Mouse (Mus musculus) forebrain, embryonic 12.5 days (tissue): ENCODE measurements around the gene Fscn3. TPM values are rescaled to one million over a fixed set of nuclear protein-coding genes. Genes with fewer than 3 reads are reported as not detected.

Experiments used
- ATAC-seq: fragments of 200-750 bp; cut with Nextera tagmentation; 2 replicates; pipeline ENCODE4 v1.8.0; 2017; ENCODE audit warnings: moderate TSS enrichment; ENCODE audit not compliant: low FRiP score
- H3K27ac ChIP-seq: fragments of 300-500 bp; sonication (generic); 2 replicates; pipeline ENCODE4 v1.5.1; 2016; ENCODE audit warnings: mild to moderate bottlenecking
- H3K27me3 ChIP-seq: fragments of 300-500 bp; sonication (generic); 2 replicates; pipeline ENCODE4 v1.6.1; 2016; ENCODE audit warnings: mild to moderate bottlenecking
- H3K36me3 ChIP-seq: fragments of 300-500 bp; sonication (generic); replicated peaks from 2 replicates; pipeline ENCODE4 v1.6.1; 2016; ENCODE audit warnings: mild to moderate bottlenecking
- H3K4me1 ChIP-seq: fragments of 300-500 bp; sonication (generic); 2 replicates; pipeline ENCODE4 v1.6.1; 2016
- H3K4me2 ChIP-seq: fragments of 300-500 bp; sonication (generic); 2 replicates; pipeline ENCODE4 v1.6.1; 2016; ENCODE audit warnings: mild to moderate bottlenecking, moderate library complexity
- H3K4me3 ChIP-seq: fragments of 300-500 bp; sonication (generic); replicated peaks from 2 replicates; pipeline ENCODE4 v1.5.1; 2016; ENCODE audit warnings: mild to moderate bottlenecking
- H3K9ac ChIP-seq: fragments of 300-500 bp; sonication (generic); 2 replicates; pipeline ENCODE4 v1.6.1; 2016; ENCODE audit warnings: mild to moderate bottlenecking
- H3K9me3 ChIP-seq: fragments of 300-500 bp; sonication (generic); 2 replicates; pipeline ENCODE4 v1.6.1; 2016
- WGBS: fragments of 180-500 bp; shearing (Covaris S2); methylation state at CpG from one replicate; pipeline ENCODE4 v1.1.7; 2016; 5-methylcytosine and 5-hydroxymethylcytosine counted together
- polyA plus RNA-seq: library from polyadenylated mRNA; unstranded; fragments of >200 nt; fragmentation: Nextera tagmentation; extraction: Ambion mirVana; gene quantifications from 2 replicates; pipeline ENCODE4 v1.2.1, GENCODE M21; 2016

Fscn3 gene
- polyA plus RNA-seq, 1 experiment from 2014 or later: not detected

DNA sequence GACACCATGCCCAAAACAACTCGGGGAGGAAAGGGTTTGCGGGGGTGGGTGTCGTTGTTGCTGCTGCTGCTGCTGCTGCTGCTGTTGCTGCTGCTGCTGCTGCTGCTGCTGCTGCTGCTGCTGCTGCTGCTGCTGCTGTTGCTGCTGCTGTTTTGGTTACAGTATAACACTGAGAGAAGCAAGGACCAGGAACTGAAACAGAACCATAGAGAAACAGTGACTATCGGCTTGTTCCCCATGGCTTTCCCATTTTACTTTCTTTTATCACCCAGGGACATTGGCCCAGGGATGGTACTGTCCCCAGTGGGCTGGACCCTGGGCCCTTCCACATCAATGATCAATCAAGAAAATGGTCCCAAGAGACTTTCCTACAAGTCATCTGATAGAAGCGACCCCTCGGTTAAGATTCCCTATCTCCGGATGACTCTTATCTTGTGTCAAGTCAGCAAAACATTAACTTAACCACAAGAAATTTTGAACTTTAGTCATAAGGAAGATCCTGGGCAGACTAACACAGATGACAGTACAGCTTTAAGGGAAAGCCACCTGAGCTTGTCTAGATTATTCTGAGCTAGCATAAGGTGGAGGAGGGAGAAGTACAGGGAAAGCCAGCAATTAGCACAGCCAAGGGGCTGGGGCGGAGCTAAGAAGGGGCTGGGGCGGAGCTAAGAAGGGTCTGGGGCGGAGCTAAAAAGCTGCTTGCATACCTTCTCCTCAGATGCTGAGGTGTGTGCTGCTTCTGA lies 3.4 kb downstream of the Fscn3 start:
- 82% methylated on average over 10 of the region's 10 CpGs for WGBS
- H3K9me3 ChIP-seq: no peaks in the 10 kb centered on the region
- no peaks in the 10 kb centered on the region for H3K27me3 ChIP-seq
- H3K27ac ChIP-seq: no peak overlapping the region
- no peak overlapping the region for H3K4me3 ChIP-seq
- H3K4me2 ChIP-seq: no peak overlapping the region
- H3K36me3 ChIP-seq: peaks cover 3% of the 10 kb centered on the region
- H3K4me1 ChIP-seq: no peaks in the 10 kb centered on the region
- ATAC-seq: no peak
- H3K9ac ChIP-seq: no peak overlapping the region

DNA sequence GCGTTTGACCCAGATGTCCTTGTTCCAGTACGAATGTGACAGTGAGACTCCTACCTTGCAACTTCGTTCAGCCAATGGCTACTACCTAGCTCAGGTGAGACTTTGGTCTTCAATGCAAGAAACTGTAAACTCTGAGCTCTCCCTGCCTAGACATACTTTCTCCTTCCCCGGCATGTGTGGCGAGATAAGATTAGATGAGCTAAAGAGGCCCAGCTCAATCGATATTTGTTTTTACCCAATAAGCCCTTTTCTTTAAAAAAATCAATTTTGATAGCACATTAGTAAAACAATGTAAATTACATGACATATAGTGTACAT lies 3.9 kb downstream of the Fscn3 start:
- 80% methylated on average over 6 of the region's 6 CpGs for WGBS
- Histone ChIP-seq H3K4me2 (no peak overlapping the region), H3K27ac (no peak overlapping the region), H3K27me3 (no peaks in the 10 kb centered on the region), H3K4me1 (no peaks in the 10 kb centered on the region), H3K9me3 (no peaks in the 10 kb centered on the region), H3K4me3 (no peak overlapping the region), H3K36me3 (no peaks in the 10 kb centered on the region), H3K9ac (no peak overlapping the region)
- no peak for ATAC-seq

GRCm38 (mm10) chr6:28447937-28448336 lies 20.3 kb downstream of the Fscn3 start:
- H3K9ac ChIP-seq: no peak overlapping the region
- no peak overlapping the region for H3K27ac ChIP-seq
- no peak overlapping the region for H3K4me3 ChIP-seq
- no peaks in the 10 kb centered on the region for H3K9me3 ChIP-seq
- ATAC-seq: no peak
- H3K36me3 ChIP-seq: no peaks in the 10 kb centered on the region
- WGBS: 82% methylated on average over 7 of the region's 7 CpGs
- H3K27me3 ChIP-seq: peaks cover 35% of the 10 kb centered on the region
- no peak overlapping the region for H3K4me2 ChIP-seq
- H3K4me1 ChIP-seq: peaks cover 4% of the 10 kb centered on the region; the same call in 1 of the 2 replicates

DNA sequence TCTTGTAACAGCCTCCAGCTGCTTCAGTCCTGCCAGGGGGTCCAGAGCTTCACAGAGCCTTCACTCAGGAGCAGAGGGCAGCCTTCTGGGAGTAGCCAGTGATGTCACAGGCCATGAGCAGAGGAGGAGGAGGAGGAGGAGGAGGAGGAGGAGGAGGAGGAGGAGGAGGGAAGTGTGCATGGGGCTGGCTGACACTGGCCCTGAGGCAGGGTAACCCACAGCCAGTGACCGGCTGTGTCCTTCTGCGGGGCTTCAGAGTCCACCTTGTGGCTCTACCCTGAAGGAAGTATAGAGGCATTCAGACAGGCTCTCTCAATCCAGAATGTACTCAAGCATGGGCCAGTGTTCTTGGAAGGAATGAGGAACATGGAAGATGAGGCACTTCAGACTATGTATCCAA lies 21.7 kb downstream of the Fscn3 start, which contains the start of gene Pax4:
TSS of gene Pax4 (minus strand) at position 101 of the 400 bp plus-strand sequence.
- ATAC-seq: no peak
- Histone ChIP-seq H3K9ac (no peak within 1 kb of the TSS), H3K9me3 (no peaks in the 10 kb centered on the region), H3K4me1 (peaks cover 4% of the 10 kb centered on the region; the same call in 1 of the 2 replicates), H3K4me3 (no peak within 1 kb of the TSS), H3K27me3 (peaks cover 39% of the 10 kb centered on the region), H3K36me3 (no peaks in the 10 kb centered on the region), H3K4me2 (no peak within 1 kb of the TSS), H3K27ac (no peak within 1 kb of the TSS)
- 80% methylated on average over 2 of the region's 2 CpGs for WGBS

DNA sequence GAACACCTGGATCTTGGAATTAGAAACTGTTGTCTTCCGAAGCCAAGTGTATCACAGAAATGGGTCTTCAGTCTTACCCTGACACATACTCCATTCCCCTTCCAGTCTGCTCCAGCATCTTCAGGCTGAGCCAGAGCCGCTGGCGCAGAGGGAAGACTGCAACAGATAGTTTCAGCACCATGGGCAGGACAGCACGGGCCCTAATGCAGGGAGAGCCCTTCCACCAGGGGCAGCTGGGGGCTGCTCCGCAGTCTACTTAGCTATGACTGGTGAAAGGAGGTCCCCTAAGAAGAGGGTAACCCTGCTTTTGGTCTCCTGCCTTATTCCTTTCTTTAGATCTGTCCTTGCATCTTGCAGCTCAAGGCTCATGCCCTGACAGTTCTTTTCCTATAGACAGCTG lies 22.9 kb downstream of the Fscn3 start:
- Histone ChIP-seq H3K4me2 (no peak overlapping the region), H3K36me3 (no peaks in the 10 kb centered on the region), H3K27ac (no peak overlapping the region), H3K27me3 (peaks cover 39% of the 10 kb centered on the region), H3K4me1 (peaks cover 4% of the 10 kb centered on the region; the same call in 1 of the 2 replicates), H3K9me3 (no peaks in the 10 kb centered on the region), H3K9ac (no peak overlapping the region), H3K4me3 (no peak overlapping the region)
- no peak for ATAC-seq
- 16% methylated on average over 5 of the region's 5 CpGs for WGBS

- WGBS: 4% methylated on average over 12 of the region's 12 CpGs
- Histone ChIP-seq H3K4me1 (peaks cover 4% of the 10 kb centered on the region; the same call in 1 of the 2 replicates), H3K4me3 (no peak overlapping the region), H3K9me3 (no peaks in the 10 kb centered on the region), H3K27ac (no peak overlapping the region), H3K27me3 (peaks cover 39% of the 10 kb centered on the region), H3K4me2 (no peak overlapping the region), H3K36me3 (no peaks in the 10 kb centered on the region), H3K9ac (no peak overlapping the region)
- ATAC-seq: no peak
Measured at GRCm38 (mm10) chr6:28450977-28451376, 23.4 kb downstream of the Fscn3 start.

DNA sequence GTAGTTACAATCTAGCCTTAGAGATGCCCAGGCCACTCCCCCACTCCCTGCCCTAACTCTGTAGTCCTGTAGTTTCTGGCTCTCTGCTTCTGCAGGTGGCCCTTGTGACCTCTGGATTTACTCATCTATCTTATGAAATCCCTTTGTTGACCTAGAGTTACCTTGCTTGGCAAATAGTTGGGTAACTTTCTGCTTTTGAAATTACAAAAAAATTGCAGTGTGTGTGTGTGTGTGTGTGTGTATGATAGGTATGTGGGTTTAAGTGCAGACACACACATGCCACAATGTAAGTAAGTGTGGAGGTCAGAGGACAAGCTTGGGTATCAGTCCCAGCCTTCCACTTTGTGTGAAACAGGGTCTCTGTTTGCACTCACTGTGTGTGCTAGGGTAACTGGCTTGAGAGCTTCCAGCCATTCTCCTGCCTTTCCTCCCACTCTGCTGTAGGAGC lies 31.7 kb downstream of the Fscn3 start:
- ATAC-seq: no peak
- H3K27ac ChIP-seq: no peak overlapping the region

DNA sequence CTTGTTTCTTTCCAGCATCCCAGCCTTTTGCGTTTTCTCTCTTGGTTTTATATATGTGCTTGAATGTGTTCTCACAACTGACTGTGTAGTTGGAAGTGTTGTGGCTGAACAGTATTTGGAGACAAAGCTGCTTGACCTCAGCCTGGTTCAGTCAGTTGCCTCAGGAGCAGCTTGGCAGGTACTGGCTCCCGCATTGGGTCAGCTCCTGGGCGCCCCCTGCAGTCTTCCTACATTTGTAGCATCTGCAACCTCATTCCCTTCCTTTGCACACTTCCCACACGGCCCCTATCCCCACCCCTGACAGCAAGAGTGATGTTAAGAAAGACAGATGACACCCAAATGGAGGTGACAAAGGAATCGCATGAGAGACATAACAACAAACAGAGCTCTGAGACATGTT lies 32.9 kb downstream of the Fscn3 start:
- Histone ChIP-seq H3K27me3 (no peaks in the 10 kb centered on the region), H3K9me3 (no peaks in the 10 kb centered on the region), H3K36me3 (no peaks in the 10 kb centered on the region), H3K27ac (no peak overlapping the region), H3K4me3 (no peak overlapping the region), H3K9ac (no peak overlapping the region), H3K4me2 (no peak overlapping the region), H3K4me1 (no peaks in the 10 kb centered on the region)
- no peak for ATAC-seq
- WGBS: 13% methylated on average over 5 of the region's 5 CpGs

More for the DNA sequence above, 31.7 kb downstream of the Fscn3 start:
- Histone ChIP-seq H3K36me3 (no peaks in the 10 kb centered on the region), H3K9me3 (no peaks in the 10 kb centered on the region), H3K9ac (no peak overlapping the region), H3K4me1 (no peaks in the 10 kb centered on the region), H3K4me3 (no peak overlapping the region), H3K4me2 (no peak overlapping the region), H3K27me3 (no peaks in the 10 kb centered on the region)

GRCm38 (mm10) chr6:28464630-28465029 lies 37.0 kb downstream of the Fscn3 start:
- WGBS: 67% methylated on average over 6 of the region's 6 CpGs
- Histone ChIP-seq H3K9ac (no peak overlapping the region), H3K36me3 (no peaks in the 10 kb centered on the region), H3K4me2 (no peak overlapping the region), H3K27ac (no peak overlapping the region), H3K27me3 (no peaks in the 10 kb centered on the region), H3K4me1 (no peaks in the 10 kb centered on the region), H3K4me3 (no peak overlapping the region), H3K9me3 (no peaks in the 10 kb centered on the region)
- no peak for ATAC-seq

DNA sequence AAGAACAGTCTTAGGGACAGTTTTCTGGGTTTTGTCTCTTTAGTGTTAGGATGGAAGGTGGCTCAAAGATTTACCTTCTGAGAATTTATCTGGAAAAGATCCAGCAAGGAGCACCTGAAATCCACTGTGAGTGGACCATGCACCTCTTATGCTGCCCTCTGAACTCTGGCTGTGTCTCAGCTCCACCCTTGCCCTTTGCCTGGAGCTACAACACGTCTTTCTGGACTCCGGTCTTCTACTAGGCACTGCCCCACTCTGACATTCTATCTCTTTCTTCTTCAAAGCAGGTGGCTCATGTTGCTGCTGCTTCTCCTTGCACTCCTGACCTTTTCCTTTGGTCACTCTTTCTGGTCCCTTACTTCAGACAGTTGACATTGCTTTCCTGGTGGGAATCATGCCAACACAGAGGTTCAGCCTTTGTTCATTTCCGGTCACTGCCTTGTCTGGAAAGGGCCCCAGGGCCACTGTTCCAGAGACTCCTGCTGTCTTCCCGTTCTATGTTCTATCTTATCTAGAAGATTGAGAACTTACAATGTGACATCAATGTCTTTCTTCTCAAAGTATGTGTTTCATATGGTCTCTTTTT lies 42.5 kb downstream of the Fscn3 start:
- ATAC-seq: no peak
- no peak overlapping the region for H3K4me3 ChIP-seq
- H3K36me3 ChIP-seq: no peaks in the 10 kb centered on the region
- H3K27me3 ChIP-seq: no peaks in the 10 kb centered on the region
- WGBS: 78% methylated on average over 4 of the region's 4 CpGs
- H3K9me3 ChIP-seq: no peaks in the 10 kb centered on the region
- no peak overlapping the region for H3K27ac ChIP-seq
- H3K4me1 ChIP-seq: no peaks in the 10 kb centered on the region
- no peak overlapping the region for H3K4me2 ChIP-seq
- H3K9ac ChIP-seq: no peak overlapping the region

DNA sequence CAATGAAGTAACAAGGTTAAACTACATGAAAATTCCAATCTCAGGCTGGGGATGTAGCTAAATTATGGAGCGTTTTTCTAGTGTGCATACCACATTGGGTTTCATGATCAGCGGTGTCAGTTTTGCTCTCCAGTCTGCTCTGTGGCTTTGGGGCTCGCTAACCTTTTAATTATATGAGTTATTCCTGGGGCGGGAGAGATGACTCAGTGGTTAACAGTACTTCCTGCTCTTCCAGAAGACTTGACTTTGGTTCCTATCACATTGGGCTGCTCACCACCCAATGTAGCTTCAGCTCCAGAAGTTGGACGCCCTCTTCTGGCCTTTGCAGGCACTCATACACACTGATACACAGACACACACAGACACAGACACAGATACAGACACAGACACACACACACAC lies 43.0 kb downstream of the Fscn3 start:
- Histone ChIP-seq H3K4me1 (no peaks in the 10 kb centered on the region), H3K4me2 (no peak overlapping the region), H3K4me3 (no peak overlapping the region), H3K27me3 (no peaks in the 10 kb centered on the region), H3K27ac (no peak overlapping the region), H3K9ac (no peak overlapping the region), H3K36me3 (no peaks in the 10 kb centered on the region), H3K9me3 (no peaks in the 10 kb centered on the region)
- ATAC-seq: no peak
- 80% methylated on average over 5 of the region's 5 CpGs for WGBS

DNA sequence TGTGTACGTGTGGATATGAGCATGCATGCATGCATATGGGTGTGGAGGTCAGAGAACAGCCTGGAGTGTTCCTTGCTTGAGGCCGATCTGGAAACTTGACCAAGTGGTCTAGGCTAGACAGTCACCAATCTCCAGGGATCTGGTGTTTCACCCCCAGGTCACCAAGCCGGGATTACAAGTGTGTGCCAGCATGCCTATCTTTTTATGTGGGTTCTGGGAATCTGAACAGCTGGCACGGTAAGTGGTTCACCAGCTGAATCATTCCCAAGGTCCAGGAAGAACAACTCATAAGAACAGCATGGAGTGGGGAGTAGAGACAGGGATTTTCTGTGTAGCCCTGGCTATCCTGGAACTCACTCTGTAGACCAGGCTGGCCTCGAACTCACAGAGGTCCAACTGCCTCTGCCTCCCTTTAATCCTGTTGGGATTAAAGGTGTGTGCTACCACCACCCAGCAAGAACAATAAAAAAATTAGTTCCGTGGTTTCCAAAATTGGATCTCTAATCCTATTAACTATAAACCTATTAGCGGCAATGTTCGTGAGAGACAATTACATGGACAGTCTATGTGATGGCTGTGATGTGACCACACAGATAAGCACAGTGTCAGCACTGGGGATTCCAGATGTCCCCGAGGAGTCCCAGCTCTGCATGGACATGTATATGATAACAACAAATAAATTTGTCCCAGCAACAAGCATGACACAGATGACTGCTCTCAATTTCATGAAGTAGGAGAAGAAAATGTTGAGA lies 43.9 kb downstream of the Fscn3 start:
- Histone ChIP-seq H3K9ac (no peak overlapping the region), H3K36me3 (no peaks in the 10 kb centered on the region), H3K4me2 (no peak overlapping the region), H3K4me3 (no peak overlapping the region), H3K27ac (no peak overlapping the region), H3K4me1 (no peaks in the 10 kb centered on the region), H3K9me3 (no peaks in the 10 kb centered on the region), H3K27me3 (no peaks in the 10 kb centered on the region)
- ATAC-seq: no peak
- WGBS: 86% methylated on average over 9 of the region's 9 CpGs
